Mouse (Mus musculus) thymus, postnatal 4 days (tissue): Measurements from ENCODE around the gene Gpsm2.

ENCODE experiments used
- DNase-seq: peaks from one replicate; pipeline ENCODE4 v3.0.0; 2021

The Gpsm2 gene

GRCm38 (mm10) chr3:108722036-108722872 lies at the start of gene Gpsm2:
Gene Gpsm2, minus strand, starts transcription at chr3:108722309.
- peak; percentile 99 for DNase-seq

- peak; percentile 51 for DNase-seq
Measured at GRCm38 (mm10) chr3:108770725-108771368, 48.7 kb upstream of the Gpsm2 start.

- DNase-seq = no peak
Measured at GRCm38 (mm10) chr3:108769547-108769946, 47.4 kb upstream of the Gpsm2 start.

GRCm38 (mm10) chr3:108767416-108767815 lies 45.3 kb upstream of the Gpsm2 start:
- no peak for DNase-seq

- DNase-seq = no peak
Measured at GRCm38 (mm10) chr3:108766943-108767342, 44.8 kb upstream of the Gpsm2 start.

GRCm38 (mm10) chr3:108765476-108765875 lies 43.4 kb upstream of the Gpsm2 start:
- DNase-seq = no peak

GRCm38 (mm10) chr3:108764976-108765375 lies 42.9 kb upstream of the Gpsm2 start:
- DNase-seq = no peak

- no peak for DNase-seq
Measured at GRCm38 (mm10) chr3:108763691-108764090, 41.6 kb upstream of the Gpsm2 start.

GRCm38 (mm10) chr3:108762597-108763111 lies 40.5 kb upstream of the Gpsm2 start:
- DNase-seq = no peak

GRCm38 (mm10) chr3:108759566-108760420 lies 37.7 kb upstream of the Gpsm2 start:
- no peak for DNase-seq

GRCm38 (mm10) chr3:108757570-108757969 lies 35.5 kb upstream of the Gpsm2 start:
- no peak for DNase-seq

GRCm38 (mm10) chr3:108756131-108756530 lies 34.0 kb upstream of the Gpsm2 start:
- DNase-seq = no peak

- no peak for DNase-seq
Measured at GRCm38 (mm10) chr3:108755542-108755941, 33.4 kb upstream of the Gpsm2 start.

- DNase-seq = no peak
Measured at GRCm38 (mm10) chr3:108754541-108754940, 32.4 kb upstream of the Gpsm2 start.

- DNase-seq = no peak
Measured at GRCm38 (mm10) chr3:108751691-108752090, 29.6 kb upstream of the Gpsm2 start.

- no peak for DNase-seq
Measured at GRCm38 (mm10) chr3:108751061-108751460, 29.0 kb upstream of the Gpsm2 start.

GRCm38 (mm10) chr3:108744060-108744459 lies 22.0 kb upstream of the Gpsm2 start:
- DNase-seq = no peak

GRCm38 (mm10) chr3:108739045-108739708 lies 17.1 kb upstream of the Gpsm2 start, which contains the start of gene Aknad1:
Gene Aknad1, plus strand, starts transcription at chr3:108739658.
- DNase-seq = no peak

- no peak for DNase-seq
Measured at GRCm38 (mm10) chr3:108737761-108738160, 15.7 kb upstream of the Gpsm2 start.

GRCm38 (mm10) chr3:108730316-108730715 lies 8.2 kb upstream of the Gpsm2 start:
- DNase-seq = peak; percentile 71

- DNase-seq = no peak
Measured at GRCm38 (mm10) chr3:108727776-108728175, 5.7 kb upstream of the Gpsm2 start.

GRCm38 (mm10) chr3:108727344-108727743 lies 5.2 kb upstream of the Gpsm2 start:
- no peak for DNase-seq
